Mouse (Mus musculus) monocyte, adult 5-6 weeks (primary cell): ENCODE results near the gene Prkg1. TPM values are rescaled to one million over a fixed set of nuclear protein-coding genes. Genes with fewer than 3 reads are reported as not detected.

Experiments
- ATAC-seq: fragments of 153-309, 156-312 bp; replicated peaks from 2 replicates; pipeline ENCODE4 v1.8.0; 2017; ENCODE audit warnings: mild to moderate bottlenecking; ENCODE audit not compliant: low TSS enrichment, insufficient number of reproducible peaks, severe bottlenecking, poor library complexity, low FRiP score
- total RNA-seq: library from RNA; stranded (forward); fragments of 200-1000, 200-491, 200-594 nt; gene quantifications from 3 replicates; pipeline ENCODE4 v1.2.3, GENCODE M21; 2017

Gene Prkg1
- total RNA-seq, 1 experiment from 2014 or later: 0.57 TPM

DNA sequence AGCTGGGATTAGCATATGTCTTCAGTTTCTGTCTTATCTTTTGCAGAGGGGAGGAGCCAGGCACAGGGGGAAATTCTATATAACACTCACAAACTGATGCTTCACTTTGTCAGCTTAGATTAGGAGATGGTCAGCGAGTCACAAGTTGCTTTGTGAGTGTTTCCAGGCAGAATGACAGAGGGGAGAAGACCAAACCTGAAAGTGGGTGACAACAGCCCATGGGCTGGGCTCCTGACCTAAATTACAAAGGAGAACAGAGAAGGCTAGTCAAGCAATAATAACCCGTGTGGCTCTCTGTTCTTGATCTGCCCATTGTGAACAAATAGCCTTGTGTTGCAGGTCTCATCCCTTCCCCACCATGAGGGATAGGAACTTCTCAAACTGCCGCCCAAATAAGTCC is 725.9 kb downstream of the Prkg1 start:
- no peak for ATAC-seq

GRCm38 (mm10) chr19:31031596-31031995 is 733.2 kb downstream of the Prkg1 start:
- ATAC-seq: no peak

- no peak for ATAC-seq
These were observed 738.0 kb downstream of the Prkg1 start for GRCm38 (mm10) chr19:31026797-31027196.

- ATAC-seq: no peak
These were observed 753.2 kb downstream of the Prkg1 start for GRCm38 (mm10) chr19:31011528-31012133.

GRCm38 (mm10) chr19:30998572-30998971 is 766.3 kb downstream of the Prkg1 start:
- no peak for ATAC-seq

DNA sequence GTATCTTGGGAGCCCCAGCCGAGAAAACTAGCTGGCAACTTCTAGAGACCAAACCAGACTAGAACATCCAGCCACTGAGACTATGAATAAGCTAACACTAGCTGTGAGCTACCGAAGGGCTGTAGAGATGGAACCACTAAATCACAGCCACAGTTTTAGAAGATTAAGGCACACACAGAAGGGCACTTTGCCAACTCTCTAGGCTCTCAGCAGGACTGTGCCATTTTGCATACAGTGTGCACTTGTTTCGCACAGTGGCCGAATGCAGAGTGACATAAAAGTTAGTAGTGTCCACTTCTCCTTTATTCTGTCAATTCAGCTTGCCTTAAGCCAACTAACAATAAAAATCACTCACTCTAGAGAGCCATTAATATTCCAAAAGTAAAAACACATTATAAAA is 774.4 kb downstream of the Prkg1 start:
- ATAC-seq: no peak

GRCm38 (mm10) chr19:30982436-30982835 is 782.4 kb downstream of the Prkg1 start:
- ATAC-seq: no peak

DNA sequence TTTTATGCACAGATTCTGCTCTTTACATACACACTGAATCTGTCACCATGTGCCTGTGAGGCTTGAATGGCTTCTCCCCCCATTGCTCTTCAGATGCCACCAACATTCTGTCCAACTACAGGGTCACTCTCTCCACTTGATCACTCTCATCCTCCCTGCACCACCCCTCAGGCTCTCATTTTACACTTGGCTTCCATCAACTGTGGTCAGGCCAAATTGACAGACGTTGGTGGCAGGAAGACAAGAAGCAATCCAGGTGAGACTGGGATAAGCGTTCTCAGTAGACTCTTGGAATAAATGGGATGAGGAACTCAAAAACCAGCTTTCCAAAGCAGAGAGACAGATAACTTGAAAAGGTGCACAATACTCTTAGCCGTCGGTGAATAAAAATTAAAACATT is 786.7 kb downstream of the Prkg1 start:
- ATAC-seq: no peak

- no peak for ATAC-seq
These were observed 814.2 kb downstream of the Prkg1 start for GRCm38 (mm10) chr19:30950610-30951009.

- ATAC-seq: no peak
These were observed 816.6 kb downstream of the Prkg1 start for GRCm38 (mm10) chr19:30948202-30948601.

DNA sequence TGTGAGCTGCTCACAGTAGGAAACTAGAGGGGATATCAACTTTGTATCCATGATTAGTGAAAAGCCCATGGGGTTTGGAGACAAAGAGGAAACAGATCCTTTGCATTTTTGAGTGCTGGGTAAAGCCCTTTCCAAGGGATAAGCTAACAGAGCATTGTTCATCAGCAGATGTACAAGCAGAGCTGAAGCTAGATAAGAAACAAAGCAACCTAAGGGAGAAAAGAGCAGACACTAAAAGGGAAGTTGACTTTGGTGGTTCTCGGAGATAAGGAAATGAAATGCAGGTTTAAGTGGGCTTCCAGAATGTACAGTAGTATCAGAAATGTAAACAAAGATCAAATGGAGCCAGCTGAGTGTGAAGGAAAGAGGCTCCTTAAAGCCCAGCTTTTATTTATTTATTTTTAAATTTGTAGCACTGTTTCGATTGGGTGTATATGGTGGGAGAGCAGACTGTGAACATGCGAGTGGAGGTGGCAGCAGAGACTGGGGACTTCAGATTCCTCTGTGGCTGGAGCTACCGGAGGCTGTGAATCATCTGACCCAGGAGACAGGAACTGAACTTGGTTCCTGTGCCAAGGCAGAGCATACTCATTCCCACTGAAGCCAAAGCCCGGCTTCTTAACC is 822.4 kb downstream of the Prkg1 start:
- no peak for ATAC-seq

- ATAC-seq: no peak
These were observed 826.8 kb downstream of the Prkg1 start for GRCm38 (mm10) chr19:30938058-30938457.

- ATAC-seq: no peak
These were observed 833.2 kb downstream of the Prkg1 start for GRCm38 (mm10) chr19:30931469-30932192.

DNA sequence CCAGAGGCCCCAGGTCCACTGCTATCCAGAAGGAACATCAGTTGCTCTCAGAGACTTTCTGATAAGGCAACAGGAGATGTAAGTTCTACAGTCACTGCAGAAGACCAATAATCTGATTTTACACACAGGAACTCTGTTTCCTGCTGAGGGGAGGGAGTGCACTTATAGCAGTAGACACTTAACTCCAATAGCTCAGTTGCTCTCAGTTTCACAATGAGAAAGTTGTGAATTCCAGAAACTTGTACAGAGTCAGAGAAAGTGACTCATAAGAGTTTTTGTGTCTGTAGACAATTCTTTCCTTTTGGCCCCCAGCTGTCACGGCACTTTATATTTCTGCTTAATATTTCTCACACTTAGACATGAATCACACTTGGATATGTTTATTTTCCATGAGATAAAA is 840.8 kb downstream of the Prkg1 start:
- ATAC-seq: no peak

DNA sequence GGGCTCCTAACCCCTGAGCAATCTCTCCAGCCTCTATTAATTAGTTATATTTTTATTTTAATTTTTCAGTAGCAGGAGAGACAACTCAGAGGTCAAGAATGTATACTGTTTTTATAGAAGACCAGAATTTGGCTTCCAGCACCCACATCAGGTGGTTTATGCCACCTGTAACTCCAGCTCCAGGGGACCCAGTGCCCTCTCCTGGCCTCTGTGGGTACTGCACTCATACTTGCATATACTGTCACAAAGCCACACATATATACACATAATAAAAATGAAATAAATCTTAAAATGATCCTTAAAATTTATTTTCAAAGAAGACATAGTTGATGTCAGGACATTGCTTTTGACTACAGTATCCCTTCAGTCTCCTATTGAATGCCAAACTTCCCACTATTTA is 862.5 kb downstream of the Prkg1 start:
- no peak for ATAC-seq

- ATAC-seq: no peak
These were observed 863.8 kb downstream of the Prkg1 start for GRCm38 (mm10) chr19:30901025-30901424.

DNA sequence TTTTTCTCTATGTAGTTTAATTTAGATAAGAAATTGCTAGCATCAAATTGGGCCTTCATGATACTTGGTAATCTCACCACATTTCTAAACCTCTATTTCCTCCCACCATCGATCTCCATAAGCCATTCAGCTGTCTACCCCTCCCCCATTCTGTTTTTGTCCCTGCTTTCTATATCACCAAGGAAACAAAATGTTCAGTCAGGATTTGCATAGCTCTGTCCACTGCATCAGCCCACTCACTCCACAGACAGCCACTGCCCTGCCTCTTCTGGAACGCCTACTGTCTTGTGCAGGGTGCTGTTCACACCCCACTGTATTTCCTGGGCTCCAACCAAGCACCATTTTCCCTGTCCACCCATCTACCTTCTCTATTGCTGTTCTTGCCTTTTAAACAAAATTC is 874.5 kb downstream of the Prkg1 start:
- ATAC-seq: no peak

- no peak for ATAC-seq
These were observed 875.0 kb downstream of the Prkg1 start for GRCm38 (mm10) chr19:30889851-30890250.

DNA sequence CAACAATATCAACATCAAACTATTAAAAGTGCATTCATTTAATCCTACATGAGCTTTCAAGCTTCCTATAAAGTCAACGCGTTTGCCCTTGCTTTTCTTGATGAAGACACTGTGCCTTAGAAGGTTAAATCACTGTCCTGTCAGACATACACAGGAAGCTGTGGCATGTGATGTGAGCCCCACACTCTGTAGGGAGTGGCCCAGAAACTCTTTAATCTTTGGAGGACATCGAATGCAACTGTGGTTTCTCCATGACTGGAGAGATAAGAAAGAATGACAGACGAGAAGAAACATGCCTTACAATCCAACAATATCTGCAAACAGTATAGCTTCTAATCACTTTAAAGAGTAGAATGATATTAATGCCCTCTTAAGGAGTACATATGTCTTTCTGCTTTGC is 903.4 kb downstream of the Prkg1 start:
- ATAC-seq: no peak

- ATAC-seq: no peak
These were observed 913.8 kb downstream of the Prkg1 start for GRCm38 (mm10) chr19:30851023-30851422.
